Mouse (Mus musculus): ENCODE data around the gene Fabp1.

Gene Fabp1

GRCm38 (mm10) chr6:71211917-71212316, 12.3 kb downstream of the Fabp1 start:
- no peak for DNase-seq (ENCODE audit: low spot score)

DNA sequence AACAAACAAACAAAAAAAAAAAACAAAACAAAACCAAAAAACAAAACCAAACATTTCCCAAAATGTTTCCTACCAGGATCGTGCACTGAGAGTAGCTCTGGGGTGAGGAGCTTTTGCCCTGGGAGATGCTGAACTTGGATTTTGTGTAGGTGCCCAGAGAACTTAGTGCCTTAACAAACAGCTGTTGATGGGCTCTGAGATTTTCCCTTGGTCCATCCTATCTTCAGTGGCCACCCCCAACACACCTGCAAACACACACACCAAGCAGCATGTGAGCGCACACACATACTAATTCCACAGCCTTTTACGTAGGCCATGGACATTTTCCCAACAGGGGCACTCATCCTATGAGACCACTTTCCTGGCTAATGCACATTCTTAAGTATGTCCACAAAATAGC, 12.8 kb downstream of the Fabp1 start:
- no peak for DNase-seq (ENCODE audit: low spot score)

DNA sequence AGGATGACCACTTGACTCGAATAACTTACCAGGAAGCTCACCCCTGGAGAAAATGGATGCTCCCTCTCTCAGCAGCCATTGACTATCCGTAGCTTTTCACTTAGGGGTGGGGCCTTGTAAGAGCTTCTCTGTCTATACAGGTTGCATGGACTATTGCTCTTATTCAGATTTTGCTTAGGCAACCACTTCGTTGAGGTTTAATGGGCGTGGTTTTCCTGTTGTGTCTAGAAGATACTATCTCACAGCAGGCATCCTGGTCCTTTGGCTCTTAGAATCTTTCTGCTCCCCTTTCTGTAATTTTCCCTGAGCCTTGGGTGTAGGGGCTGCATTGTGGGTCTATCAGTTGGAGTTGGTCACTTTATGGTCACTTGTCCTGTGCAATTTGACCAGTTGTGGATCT, 21.9 kb downstream of the Fabp1 start:
- DNase-seq (ENCODE audit: low spot score): no peak

DNA sequence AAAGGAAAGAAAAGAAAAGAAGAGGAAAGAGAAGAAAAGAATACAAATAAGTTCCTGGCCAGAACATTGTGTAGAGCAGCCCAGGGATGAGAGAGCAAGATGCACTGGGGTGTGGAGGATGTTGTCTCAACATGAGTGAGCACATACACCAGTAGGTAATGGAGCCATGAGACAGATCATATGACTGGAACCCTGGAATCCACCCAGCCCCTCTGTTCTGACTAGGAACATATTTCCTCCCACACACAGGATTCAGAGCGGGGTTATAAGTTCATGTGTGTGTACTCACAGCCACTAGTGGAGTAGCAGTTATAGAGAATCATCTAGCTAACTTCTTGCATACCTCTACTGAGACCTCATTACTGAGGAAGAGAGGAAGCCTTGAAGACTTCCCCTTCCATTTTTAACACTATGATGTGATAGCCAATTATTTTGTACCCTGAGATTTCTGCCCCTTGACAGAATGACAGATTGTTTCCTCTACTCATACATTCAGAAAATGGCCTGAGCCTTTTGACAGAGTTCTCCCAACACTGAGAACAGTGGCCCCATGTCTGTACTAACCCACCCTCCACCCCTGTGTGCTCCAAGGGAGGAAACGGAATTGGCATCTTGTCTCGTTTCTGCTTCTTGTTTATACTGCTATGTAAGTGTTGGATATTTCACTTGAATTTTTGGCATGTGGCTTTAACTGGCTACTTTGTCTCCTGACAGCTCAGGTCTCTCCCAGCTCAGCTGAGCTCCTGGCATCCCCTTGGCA, 24.7 kb downstream of the Fabp1 start:
- DNase-seq (ENCODE audit: low spot score): no peak

DNA sequence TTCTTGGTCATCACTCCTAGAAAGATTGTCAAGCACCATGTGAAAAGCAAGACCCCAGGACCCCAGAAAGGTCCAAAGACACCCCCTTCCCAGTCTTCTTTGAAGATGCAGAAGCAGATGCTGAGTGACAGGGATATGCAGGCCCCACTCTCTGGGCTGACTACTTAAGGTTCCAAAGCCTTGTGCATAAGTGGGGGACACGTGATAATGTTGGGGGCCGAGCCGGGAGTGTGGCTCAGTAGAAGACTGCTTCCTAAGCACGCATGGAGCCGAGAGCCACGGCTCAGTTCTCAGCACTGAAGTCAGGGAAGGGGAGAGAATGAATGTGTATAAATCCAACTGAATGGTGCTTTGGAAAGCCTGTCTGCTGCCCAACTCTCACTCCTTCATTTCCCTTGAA, 26.9 kb downstream of the Fabp1 start:
- DNase-seq (ENCODE audit: low spot score): no peak

GRCm38 (mm10) chr6:71227157-71227770, 27.6 kb downstream of the Fabp1 start:
- DNase-seq (ENCODE audit: low spot score): no peak

GRCm38 (mm10) chr6:71235121-71235520, 35.5 kb downstream of the Fabp1 start:
- DNase-seq (ENCODE audit: low spot score): no peak

- no peak for DNase-seq (ENCODE audit: low spot score)
These were observed 36.3 kb downstream of the Fabp1 start for GRCm38 (mm10) chr6:71235944-71236343.

DNA sequence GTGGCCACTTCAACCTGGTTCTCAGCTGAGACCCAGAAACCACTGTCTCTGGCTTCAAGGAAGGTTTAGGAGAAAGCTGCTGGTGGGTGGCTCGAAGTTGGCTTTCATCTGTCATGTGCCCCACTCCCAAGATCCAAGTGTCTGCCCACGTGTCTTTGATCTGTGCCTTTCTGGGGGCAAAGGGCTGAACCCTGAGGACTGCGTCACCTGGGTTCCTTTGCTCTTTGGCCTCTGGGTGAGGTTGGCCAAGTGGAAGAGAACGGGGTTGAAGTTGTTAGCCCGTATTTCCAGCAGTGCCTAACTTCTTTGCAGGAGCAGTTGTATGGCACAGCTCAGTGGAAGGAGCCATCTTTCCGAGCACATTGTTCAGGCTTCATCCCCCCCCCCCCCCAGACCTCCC, 36.9 kb downstream of the Fabp1 start:
- no peak for DNase-seq (ENCODE audit: low spot score)

- no peak for DNase-seq (ENCODE audit: low spot score)
These were observed 37.4 kb downstream of the Fabp1 start for GRCm38 (mm10) chr6:71237031-71237431.

- no peak for DNase-seq (ENCODE audit: low spot score)
These were observed 39.6 kb downstream of the Fabp1 start for GRCm38 (mm10) chr6:71239069-71239750.

GRCm38 (mm10) chr6:71240831-71241230, 41.2 kb downstream of the Fabp1 start:
- no peak for DNase-seq (ENCODE audit: low spot score)

DNA sequence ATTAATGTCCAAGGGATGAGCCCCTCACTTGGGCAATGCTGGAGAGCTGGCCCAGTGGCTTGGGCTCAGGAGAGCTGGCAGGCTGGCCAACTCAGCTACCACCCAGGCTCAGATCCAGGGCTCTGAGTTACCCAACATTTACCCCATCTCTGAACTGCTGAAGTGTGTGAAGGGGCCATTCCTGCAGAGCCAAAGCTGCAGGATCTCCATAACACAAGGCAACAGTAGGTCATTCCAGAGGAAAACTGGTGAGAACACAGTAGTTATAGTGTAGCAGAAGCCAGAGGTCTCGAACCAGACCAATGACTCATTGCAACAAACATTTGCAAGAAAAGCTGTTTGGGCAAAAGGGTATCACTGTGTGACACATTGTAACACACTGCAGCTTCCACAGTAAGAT, 43.2 kb downstream of the Fabp1 start:
- DNase-seq (ENCODE audit: low spot score): no peak

DNA sequence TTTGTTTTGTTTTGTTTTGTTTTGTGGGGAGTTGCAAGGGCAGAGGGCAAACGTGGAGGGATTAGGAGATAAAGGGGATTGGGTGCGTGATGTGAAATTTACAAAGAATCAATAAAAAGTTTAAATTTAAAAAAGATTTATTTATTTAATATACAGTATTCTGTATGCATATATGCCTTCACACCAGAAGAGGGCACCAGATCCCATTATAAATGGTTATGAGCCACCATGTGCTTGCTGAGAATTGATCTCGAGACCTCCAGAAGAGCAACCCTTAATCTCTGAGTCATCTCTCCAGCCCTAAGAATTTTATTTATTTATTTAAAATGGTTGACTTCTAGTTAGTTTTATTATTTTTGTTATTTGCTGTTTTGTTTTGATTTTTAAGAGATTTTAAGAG, 43.6 kb downstream of the Fabp1 start:
- no peak for DNase-seq (ENCODE audit: low spot score)

- DNase-seq (ENCODE audit: low spot score): no peak
These were observed 48.8 kb downstream of the Fabp1 start for GRCm38 (mm10) chr6:71248420-71248819.

DNA sequence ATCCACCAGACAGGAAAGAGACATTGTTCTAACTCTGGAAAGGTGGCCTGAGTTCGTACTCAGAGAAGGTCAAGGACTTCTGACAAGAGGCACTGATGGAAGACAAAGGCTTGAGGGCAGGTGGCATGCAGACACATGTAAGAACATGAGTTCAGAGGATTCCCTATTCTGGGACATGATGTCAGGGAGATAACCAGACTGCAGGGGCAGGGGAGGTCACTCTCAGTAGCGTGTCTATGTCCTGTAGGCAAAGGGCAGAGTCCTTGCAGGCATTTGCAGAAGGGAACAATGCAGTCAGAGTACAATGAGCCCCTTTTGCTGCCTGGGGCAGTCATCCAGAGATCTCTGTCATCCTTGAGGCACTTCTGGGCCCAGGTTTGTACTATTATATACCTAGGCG, 50.0 kb downstream of the Fabp1 start:
- no peak for DNase-seq (ENCODE audit: low spot score)

- DNase-seq (ENCODE audit: low spot score): no peak
These were observed 51.3 kb downstream of the Fabp1 start for GRCm38 (mm10) chr6:71250951-71251350.

GRCm38 (mm10) chr6:71254456-71254855, 54.8 kb downstream of the Fabp1 start:
- no peak for DNase-seq (ENCODE audit: low spot score)
